Mouse (Mus musculus) heart, embryonic 16.5 days (tissue): Measurements from ENCODE around the gene Arel1. TPM values are rescaled to one million over a fixed set of nuclear protein-coding genes. Genes with fewer than 3 reads are reported as not detected.
A peak's percentile ranks its signal among the peaks of the same experiment; 100 is the strongest.

Experiments
- ATAC-seq: fragments of 200-750 bp; cut with Nextera tagmentation; replicated peaks from 2 replicates; pipeline ENCODE4 v1.8.0; 2017; ENCODE audit warnings: moderate number of reproducible peaks; ENCODE audit not compliant: insufficient read depth, low FRiP score; ENCODE audit errors: extremely low read depth
- H3K27ac ChIP-seq: fragments of 300-500 bp; sonication (generic); 2 replicates; pipeline ENCODE4 v1.5.1; 2014; ENCODE audit warnings: mild to moderate bottlenecking, low read length, control low read depth, moderate library complexity
- H3K27me3 ChIP-seq: fragments of 300-500 bp; sonication (generic); 2 replicates; pipeline ENCODE4 v1.6.1; 2014; ENCODE audit warnings: low read length, mixed read lengths; ENCODE audit not compliant: control insufficient read depth, insufficient read depth
- H3K36me3 ChIP-seq: fragments of 300-500 bp; sonication (generic); 2 replicates; pipeline ENCODE4 v1.6.1; 2014; ENCODE audit not compliant: control insufficient read depth, insufficient read depth
- H3K4me1 ChIP-seq: fragments of 300-500 bp; sonication (generic); 2 replicates; pipeline ENCODE4 v1.6.1; 2014; ENCODE audit warnings: low read length, mixed read lengths; ENCODE audit not compliant: control insufficient read depth, insufficient read depth
- H3K4me2 ChIP-seq: fragments of 300-500 bp; sonication (generic); 2 replicates; pipeline ENCODE4 v1.6.1; 2014; ENCODE audit warnings: low read depth, mild to moderate bottlenecking, control low read depth, low read length
- H3K4me3 ChIP-seq: fragments of 300-500 bp; sonication (generic); 2 replicates; pipeline ENCODE4 v1.5.1; 2014; ENCODE audit warnings: mild to moderate bottlenecking, control low read depth, low read length
- H3K9ac ChIP-seq: fragments of 300-500 bp; sonication (generic); 2 replicates; pipeline ENCODE4 v1.6.1; 2014; ENCODE audit warnings: low read length, control low read depth
- H3K9me3 ChIP-seq: fragments of 300-500 bp; sonication (generic); replicated peaks from 2 replicates; pipeline ENCODE4 v1.6.1; 2016; ENCODE audit warnings: low read length; ENCODE audit not compliant: control insufficient read depth
- WGBS: fragments of 180-500 bp; shearing (Covaris S2); extraction: QIAGEN DNeasy Blood & Tissue Kit; methylation state at CpG from one replicate; pipeline ENCODE4 v1.1.7; 2014; 5-methylcytosine and 5-hydroxymethylcytosine counted together
- polyA plus RNA-seq: library from polyadenylated mRNA; unstranded; fragments of >200 nt; fragmentation: Nextera tagmentation; extraction: Ambion mirVana; gene quantifications from 2 replicates; pipeline ENCODE4 v1.2.1, GENCODE M21; 2015

Arel1 gene
- polyA plus RNA-seq, 1 experiment from 2014 or later, result 13.1 TPM

- peak overlapping the region; percentile 42; the same call in 1 of the 2 replicates for H3K4me2 ChIP-seq
- no peaks in the 10 kb centered on the region for H3K9me3 ChIP-seq
- H3K27ac ChIP-seq, result peak overlapping the region; percentile 86
- peaks cover 38% of the 10 kb centered on the region for H3K4me1 ChIP-seq
- no peak overlapping the region for H3K4me3 ChIP-seq
- no peaks in the 10 kb centered on the region for H3K27me3 ChIP-seq
- peak overlapping the region; percentile 21; the same call in 1 of the 2 replicates for H3K9ac ChIP-seq
- WGBS, result 62% methylated on average over 21 of the region's 21 CpGs
- peaks cover 28% of the 10 kb centered on the region for H3K36me3 ChIP-seq
- ATAC-seq, result peak; percentile 74; the same call in 1 of the 2 replicates
Observed at GRCm38 (mm10) chr12:84943006-84943952, 27.4 kb downstream of the Arel1 start.

DNA sequence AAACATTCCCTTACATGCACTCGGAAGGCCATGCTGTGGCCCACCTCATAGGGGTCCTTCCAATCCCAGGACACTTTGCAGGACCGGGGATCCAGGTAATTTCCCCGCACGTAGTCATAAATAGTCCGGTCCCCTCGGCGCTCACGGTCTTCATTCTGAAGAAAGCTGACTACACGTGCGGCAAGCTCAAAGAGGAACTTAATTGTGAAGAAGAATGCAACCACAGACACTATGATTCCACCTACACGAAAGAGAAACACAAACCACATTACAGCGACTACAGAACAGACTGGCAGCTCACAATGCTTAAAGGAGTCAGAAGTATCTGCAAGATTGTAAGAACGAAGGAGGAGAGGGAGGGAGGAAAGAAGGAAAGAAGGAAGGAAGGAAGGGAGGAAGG, 29.0 kb downstream of the Arel1 start:
- H3K27me3 ChIP-seq, result no peaks in the 10 kb centered on the region
- no peak overlapping the region for H3K27ac ChIP-seq
- peaks cover 37% of the 10 kb centered on the region for H3K4me1 ChIP-seq
- WGBS, result 89% methylated on average over 13 of the region's 13 CpGs
- H3K9me3 ChIP-seq, result no peaks in the 10 kb centered on the region
- H3K9ac ChIP-seq, result no peak overlapping the region
- peaks cover 24% of the 10 kb centered on the region for H3K36me3 ChIP-seq
- H3K4me3 ChIP-seq, result no peak overlapping the region
- no peak for ATAC-seq
- no peak overlapping the region for H3K4me2 ChIP-seq

GRCm38 (mm10) chr12:84940343-84940742, 30.4 kb downstream of the Arel1 start:
- H3K27ac ChIP-seq, result 0 out of 2 replicates have a peak overlapping the region, but pooled peaks have one; percentile 24
- WGBS, result 94% methylated on average over 7 of the region's 7 CpGs

DNA sequence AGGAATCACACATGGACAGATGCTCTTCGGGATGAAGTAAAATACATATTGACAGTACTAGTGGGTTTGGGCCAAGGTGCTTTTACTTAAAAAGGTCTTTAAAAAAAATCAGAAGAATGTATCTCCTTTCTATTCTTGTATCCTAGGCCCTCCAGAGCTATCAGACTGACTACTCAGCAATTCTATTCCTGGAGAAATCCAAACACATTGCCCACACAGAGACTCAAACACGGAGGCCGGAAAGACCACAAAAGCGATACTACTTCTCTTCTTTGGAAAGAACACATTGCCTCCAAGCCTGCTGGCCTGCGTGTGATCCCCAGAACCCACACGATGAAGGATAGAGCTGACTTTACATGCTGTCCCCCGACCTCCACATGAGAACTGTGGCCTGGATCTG, 31.6 kb downstream of the Arel1 start:
- Histone ChIP-seq H3K36me3 (peaks cover 27% of the 10 kb centered on the region), H3K4me3 (no peak overlapping the region), H3K4me2 (peak overlapping the region; percentile 28; the same call in 1 of the 2 replicates), H3K27me3 (no peaks in the 10 kb centered on the region), H3K9me3 (no peaks in the 10 kb centered on the region), H3K4me1 (peaks cover 35% of the 10 kb centered on the region), H3K9ac (peak overlapping the region; percentile 53; the same call in 1 of the 2 replicates), H3K27ac (peak overlapping the region; percentile 92)
- 59% methylated on average over 7 of the region's 7 CpGs for WGBS
- peak; percentile 50 for ATAC-seq

More at GRCm38 (mm10) chr12:84940343-84940742, 30.4 kb downstream of the Arel1 start:
- Histone ChIP-seq H3K4me3 (no peak overlapping the region), H3K9ac (no peak overlapping the region), H3K4me2 (no peak overlapping the region), H3K4me1 (peaks cover 43% of the 10 kb centered on the region), H3K9me3 (no peaks in the 10 kb centered on the region), H3K27me3 (no peaks in the 10 kb centered on the region), H3K36me3 (peaks cover 21% of the 10 kb centered on the region)
- ATAC-seq, result no peak

DNA sequence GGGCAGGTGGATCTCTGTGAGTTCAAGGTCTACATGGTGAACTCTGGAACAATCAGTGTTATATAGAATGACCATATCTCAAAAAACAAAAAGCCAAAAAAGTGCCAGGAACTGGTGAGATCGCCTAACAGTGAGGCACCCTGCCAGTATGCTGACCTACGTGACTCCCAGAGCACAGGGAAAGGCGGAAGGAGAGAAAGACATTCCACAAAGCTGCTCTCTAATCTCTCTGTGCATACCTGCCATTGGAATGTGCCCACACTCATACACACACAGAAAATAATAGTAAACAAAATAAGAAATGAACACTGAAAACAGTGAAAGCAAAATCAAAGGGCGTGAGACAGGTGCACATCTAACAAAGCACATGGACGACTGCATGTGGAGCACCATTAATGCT, 35.4 kb downstream of the Arel1 start:
- Histone ChIP-seq H3K4me3 (no peak overlapping the region), H3K27ac (peak overlapping the region; percentile 73)
- 56% methylated on average over 5 of the region's 5 CpGs for WGBS

GRCm38 (mm10) chr12:84932210-84932609, 38.5 kb downstream of the Arel1 start:
- H3K27ac ChIP-seq, result no peak overlapping the region
- no peak overlapping the region for H3K4me2 ChIP-seq
- peaks cover 6% of the 10 kb centered on the region for H3K4me1 ChIP-seq
- no peak overlapping the region for H3K4me3 ChIP-seq
- H3K36me3 ChIP-seq, result peaks cover 37% of the 10 kb centered on the region
- no peaks in the 10 kb centered on the region for H3K9me3 ChIP-seq
- 90% methylated on average over 6 of the region's 6 CpGs for WGBS
- H3K9ac ChIP-seq, result no peak overlapping the region
- ATAC-seq, result no peak
- H3K27me3 ChIP-seq, result no peaks in the 10 kb centered on the region

More for the DNA sequence above, 35.4 kb downstream of the Arel1 start:
- Histone ChIP-seq H3K9me3 (no peaks in the 10 kb centered on the region), H3K27me3 (no peaks in the 10 kb centered on the region), H3K4me1 (peaks cover 13% of the 10 kb centered on the region), H3K36me3 (peaks cover 36% of the 10 kb centered on the region), H3K4me2 (no peak overlapping the region), H3K9ac (no peak overlapping the region)
- ATAC-seq, result peak; percentile 78

- Histone ChIP-seq H3K27me3 (no peaks in the 10 kb centered on the region), H3K9me3 (no peaks in the 10 kb centered on the region), H3K4me2 (no peak overlapping the region), H3K9ac (no peak overlapping the region), H3K4me3 (no peak overlapping the region), H3K4me1 (0 out of 2 replicates have a peak, but pooled peaks cover 3% of the 10 kb centered on the region), H3K36me3 (peaks cover 39% of the 10 kb centered on the region), H3K27ac (no peak overlapping the region)
- ATAC-seq, result no peak
- WGBS, result 91% methylated on average over 6 of the region's 6 CpGs
Observed at GRCm38 (mm10) chr12:84926542-84926941, 44.2 kb downstream of the Arel1 start.

DNA sequence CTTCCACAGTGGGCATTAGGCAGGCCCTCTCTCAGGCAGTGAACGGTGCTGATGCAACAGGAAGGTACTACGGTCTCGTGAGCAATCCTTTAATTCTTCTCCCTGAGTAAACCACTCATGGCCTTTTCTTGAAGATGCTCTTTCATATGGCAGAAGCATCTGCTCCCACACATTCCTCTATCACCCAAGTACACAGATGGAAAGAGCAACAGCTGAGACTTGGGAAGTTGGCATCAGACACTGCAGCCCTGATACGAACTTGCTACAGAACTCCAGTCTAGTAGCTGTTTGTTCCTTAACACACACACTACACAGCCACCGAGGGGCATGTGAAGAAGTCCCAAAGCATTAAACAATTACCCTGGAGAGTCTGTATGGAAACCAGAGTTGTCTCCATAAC, 46.4 kb downstream of the Arel1 start:
- WGBS, result 92% methylated on average over 5 of the region's 5 CpGs
- H3K36me3 ChIP-seq, result peaks cover 43% of the 10 kb centered on the region
- no peaks in the 10 kb centered on the region for H3K27me3 ChIP-seq
- no peak overlapping the region for H3K9ac ChIP-seq
- no peak overlapping the region for H3K27ac ChIP-seq
- no peak overlapping the region for H3K4me2 ChIP-seq
- no peak for ATAC-seq
- no peak overlapping the region for H3K4me3 ChIP-seq
- H3K9me3 ChIP-seq, result no peaks in the 10 kb centered on the region
- 0 out of 2 replicates have a peak, but pooled peaks cover 3% of the 10 kb centered on the region for H3K4me1 ChIP-seq

DNA sequence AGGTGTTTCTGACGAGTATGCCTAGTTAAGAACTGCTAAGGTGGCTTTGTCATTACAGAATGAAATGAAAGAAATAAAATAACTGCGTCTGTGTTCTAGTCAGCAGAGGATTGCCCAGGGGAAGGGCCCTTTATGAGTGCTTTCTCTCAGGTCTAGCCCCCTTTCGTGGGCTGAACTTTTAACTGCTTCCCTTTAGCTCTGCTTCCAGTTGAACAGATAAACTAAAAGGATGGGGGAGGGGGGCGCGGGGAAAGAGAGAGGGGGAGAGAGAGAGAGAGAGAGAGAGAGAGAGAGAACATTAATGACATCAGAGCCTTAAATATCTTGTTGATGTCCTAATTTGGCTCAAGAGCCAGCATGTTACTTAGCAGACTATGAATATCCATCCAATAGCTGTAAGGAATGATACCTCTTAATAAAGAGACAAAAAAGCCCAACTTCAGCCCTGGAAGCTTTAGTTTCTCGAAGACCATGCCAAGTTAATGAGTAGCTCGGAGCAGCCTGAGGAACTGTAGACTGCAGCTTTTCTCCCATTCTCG, 48.8 kb downstream of the Arel1 start:
- Histone ChIP-seq H3K27me3 (no peaks in the 10 kb centered on the region), H3K9me3 (no peaks in the 10 kb centered on the region), H3K4me3 (peak overlapping the region; percentile 15), H3K4me2 (peak overlapping the region; percentile 49), H3K4me1 (0 out of 2 replicates have a peak, but pooled peaks cover 3% of the 10 kb centered on the region), H3K36me3 (peaks cover 40% of the 10 kb centered on the region), H3K9ac (peak overlapping the region; percentile 38), H3K27ac (peak overlapping the region; percentile 78)
- ATAC-seq, result peak; percentile 59
- 54% methylated on average over 8 of the region's 8 CpGs for WGBS
